Mouse (Mus musculus) bone marrow macrophage, adult 2 months (primary cell): ENCODE results near the gene Pop4.

Experiments
- CTCF ChIP-seq: IDR thresholded peaks from 2 replicates; pipeline ENCODE4 v1.5.1; 2012; ENCODE audit warnings: low read depth, mild to moderate bottlenecking, low read length, moderate library complexity
- POLR2A ChIP-seq: IDR thresholded peaks from 2 replicates; pipeline ENCODE4 v1.6.1; 2012; ENCODE audit warnings: mild to moderate bottlenecking, low read depth, low read length, borderline replicate concordance

DNA sequence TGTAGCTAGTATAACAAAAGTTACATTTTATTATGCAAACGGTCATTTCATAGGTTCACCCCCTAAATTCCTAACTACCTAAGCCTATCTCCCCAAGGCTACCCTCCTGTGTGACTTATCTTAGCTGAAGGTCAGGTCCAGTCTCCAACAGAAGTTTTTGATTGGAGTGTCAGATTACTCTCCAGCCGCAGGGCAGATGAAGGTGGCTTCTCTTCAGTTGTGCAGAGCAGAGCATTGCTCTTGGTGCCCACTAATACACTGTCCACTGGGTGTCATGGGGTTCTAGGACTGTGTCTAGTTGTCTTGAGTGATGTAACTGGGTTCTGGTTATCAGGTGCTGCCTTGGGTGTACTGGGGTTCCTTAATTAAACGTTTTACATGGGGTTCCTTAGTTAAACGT is 636 bp upstream of the Pop4 start:
- TF ChIP-seq POLR2A (no peak), CTCF (no peak)
